Mouse (Mus musculus) MEL (cell line): ENCODE results near the gene Mdfi. TPM values are rescaled to one million over a fixed set of nuclear protein-coding genes. Genes with fewer than 3 reads are reported as not detected.

Experiments
- DNase-seq: peaks from one replicate; pipeline ENCODE4 v3.0.0; 2011; ENCODE audit warnings: low read depth, low spot score
- H3K27ac ChIP-seq: 2 replicates; pipeline ENCODE4 v1.5.1; 2012; ENCODE audit warnings: low read depth, mild to moderate bottlenecking, control low read depth, low read length, moderate library complexity; ENCODE audit not compliant: control insufficient read depth
- H3K27me3 ChIP-seq, 2 experiments: fragments of 150-350 bp in 1 of 2; sonication (generic) in 1 of 2; 2 replicates each; pipeline ENCODE4 v1.6.1; 2012; ENCODE audit warnings: low read length in 2 of 2, mild to moderate bottlenecking in 2 of 2, improper control_type of control experiment in 1 of 2, moderate library complexity in 1 of 2; ENCODE audit not compliant: insufficient read depth in 2 of 2, control insufficient read depth in 1 of 2
- H3K36me3 ChIP-seq, 2 experiments: 2 replicates each; pipeline ENCODE4 v1.6.1; 2012 to 2014; ENCODE audit warnings: low read length in 2 of 2, improper control_type of control experiment in 1 of 2, inconsistent platforms in 1 of 2, mild to moderate bottlenecking in 1 of 2; ENCODE audit not compliant: insufficient read depth in 2 of 2, control insufficient read depth in 1 of 2
- H3K4me1 ChIP-seq, 2 experiments: fragments of 150-350 bp in 1 of 2; sonication (generic) in 1 of 2; 2 replicates each; pipeline ENCODE4 v1.6.1; 2012; ENCODE audit warnings: low read length in 2 of 2, improper control_type of control experiment in 1 of 2, mild to moderate bottlenecking in 1 of 2; ENCODE audit not compliant: insufficient read depth in 2 of 2, control insufficient read depth in 1 of 2
- H3K4me3 ChIP-seq, 2 experiments: fragments of 150-350 bp in 1 of 2; sonication (generic) in 1 of 2; 2 replicates each; pipeline ENCODE4 v1.5.1; 2012; ENCODE audit warnings: low read depth in 2 of 2, low read length in 2 of 2, mild to moderate bottlenecking in 2 of 2, moderate library complexity in 2 of 2, control low read depth in 1 of 2, improper control_type of control experiment in 1 of 2; ENCODE audit not compliant: control insufficient read depth in 1 of 2, insufficient read depth in 1 of 2
- H3K79me2 ChIP-seq: 2 replicates; pipeline ENCODE4 v1.6.1; 2012; ENCODE audit warnings: mild to moderate bottlenecking, low read length, moderate library complexity; ENCODE audit not compliant: control insufficient read depth, poor library complexity, insufficient read depth
- H3K9ac ChIP-seq: 2 replicates; pipeline ENCODE4 v1.6.1; 2012; ENCODE audit warnings: low read depth, mild to moderate bottlenecking, control low read depth, low read length, moderate library complexity; ENCODE audit not compliant: control insufficient read depth, poor library complexity, severe bottlenecking
- H3K9me3 ChIP-seq: fragments of 150-350 bp; sonication (generic); replicated peaks from 2 replicates; pipeline ENCODE4 v1.6.1; 2012; ENCODE audit warnings: mild to moderate bottlenecking, low read length, improper control_type of control experiment, moderate library complexity; ENCODE audit not compliant: insufficient read depth
- CHD1 ChIP-seq: IDR thresholded peaks from 2 replicates; pipeline ENCODE4 v1.6.1; 2012; ENCODE audit warnings: low read depth, mild to moderate bottlenecking, inconsistent platforms, low read length, improper control_type of control experiment
- POLR2A ChIP-seq, 2 experiments: IDR thresholded peaks; 2 replicates each; pipeline ENCODE4 v1.6.1; 2011 to 2012; ENCODE audit warnings: low read length in 2 of 2, mild to moderate bottlenecking in 2 of 2, control low read depth in 1 of 2, improper control_type of control experiment in 1 of 2, low read depth in 1 of 2, moderate library complexity in 1 of 2; ENCODE audit not compliant: control insufficient read depth in 1 of 2, insufficient read depth in 1 of 2, poor library complexity in 1 of 2
- ZMIZ1 ChIP-seq: IDR thresholded peaks from 2 replicates; pipeline ENCODE4 v1.6.1; 2012; ENCODE audit warnings: low read depth, mild to moderate bottlenecking, inconsistent platforms, low read length, improper control_type of control experiment, moderate library complexity
- polyA plus RNA-seq, 2 experiments: library from polyadenylated mRNA; stranded (reverse) in 1 of 2; unstranded in 1 of 2; fragments of >175 nt in 1 of 2; fragments of >200 nt in 1 of 2; gene quantifications; 2 replicates each; pipeline versions ENCODE4 v1.2.1 to v1.2.4; 2012; ENCODE audit warnings: low replicate concordance in 2 of 2, low read depth in 1 of 2; ENCODE audit not compliant: insufficient read length in 2 of 2, insufficient read depth in 1 of 2, missing spikeins in 1 of 2
- total RNA-seq: library from RNA; depleted of rRNA; stranded (reverse); fragments of 300-350 nt; gene quantifications from 2 replicates; pipeline ENCODE4 v1.2.3, GENCODE M21; 2012; rRNA removed

Mdfi gene
- total and polyA plus RNA-seq, 3 experiments: not detected

DNA sequence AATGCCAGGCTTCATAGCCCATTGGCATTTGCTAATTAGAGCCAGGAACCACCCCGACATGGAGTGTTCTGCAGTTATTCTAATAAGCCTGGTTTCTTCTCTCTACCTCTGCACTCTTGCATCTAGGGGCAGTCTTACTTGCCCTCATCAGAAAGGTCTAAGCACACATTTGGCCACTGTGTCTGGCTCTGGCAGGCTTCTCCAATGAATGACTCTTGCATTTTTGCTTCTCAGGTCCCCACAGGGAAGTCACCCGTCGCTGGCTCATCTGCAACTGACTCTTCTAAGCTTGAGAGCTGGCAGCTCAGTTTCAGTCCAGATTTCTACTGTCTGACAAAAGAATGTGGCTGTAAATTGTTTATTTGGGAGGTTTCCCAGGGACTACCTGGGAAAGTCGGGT, 68.5 kb downstream of the Mdfi start:
- Histone ChIP-seq H3K9me3 (no peaks in the 10 kb centered on the region), H3K4me3 (no peak overlapping the region), H3K27me3 (no peaks in the 10 kb centered on the region), H3K9ac (no peak overlapping the region), H3K36me3 (peaks cover 0 to 16% of the 10 kb centered on the region in 2 experiments; a peak in 2 of 4 replicates), H3K27ac (peak overlapping the region; percentile 51; the same call in 1 of the 2 replicates), H3K79me2 (no peaks in the 10 kb centered on the region), H3K4me1 (peaks cover 18 to 25% of the 10 kb centered on the region in 2 experiments)
- TF ChIP-seq CHD1 (0 out of 2 replicates have a peak, but pooled peaks have one; percentile 8), ZMIZ1 (no peak), POLR2A (IDR thresholded peaks at IDR 0.05; ENCODE audit: control insufficient read depth in 1 of 2, insufficient read depth in 1 of 2, low read depth in 1 of 2, low read length in 2 of 2, poor library complexity in 1 of 2) (no peak)
- TF ChIP-seq, all 39 proteins: peak for 1
- DNase-seq: peak; percentile 20

Other genes starting within 250 kb of the Mdfi start
- 60.2 and 69.3 TPM in 2 replicates for gene Bysl, start 223.2 kb downstream of the Mdfi start, total RNA-seq
- gene Bysl, start 223.2 kb downstream of the Mdfi start, polyA plus RNA-seq: 10 to 100 TPM in 1 of 2 experiments, not detected in 1; 85.4 TPM
- 45.9 and 62.6 TPM in 2 replicates for gene Med20, start 223.1 kb downstream of the Mdfi start, total RNA-seq
- gene Med20, start 223.1 kb downstream of the Mdfi start, polyA plus RNA-seq: 10 to 100 TPM in 1 of 2 experiments, not detected in 1; 45.7 TPM
- 1.1 and 2.9 TPM in 2 replicates for gene Gm20517, start 223.1 kb downstream of the Mdfi start, total RNA-seq
- gene Gm20517, start 223.1 kb downstream of the Mdfi start, polyA plus RNA-seq: 1 to 10 TPM in 1 of 2 experiments, not detected in 1; 1.9 TPM
- 5.2 and 5.5 TPM in 2 replicates for gene Usp49, start 204.0 kb downstream of the Mdfi start, total RNA-seq
- gene Usp49, start 204.0 kb downstream of the Mdfi start, polyA plus RNA-seq: 10 to 100 TPM in 1 of 2 experiments, not detected in 1; 16.1 TPM
- gene Tomm6, start 146.3 kb downstream of the Mdfi start, total RNA-seq: 66.5 and 67.6 TPM in 2 replicates
- 100 to 1,000 TPM in 1 of 2 experiments, not detected in 1; 577 TPM for gene Tomm6, start 146.3 kb downstream of the Mdfi start, polyA plus RNA-seq
- gene Frs3, start 145.7 kb downstream of the Mdfi start, total RNA-seq: 1.5 and 2.7 TPM in 2 replicates
- 1 to 10 TPM in 1 of 2 experiments, not detected in 1; 4.4 TPM for gene Frs3, start 145.7 kb downstream of the Mdfi start, polyA plus RNA-seq
- gene Gm21981, start 140.2 kb downstream of the Mdfi start, total RNA-seq: 0.56 and 0.81 TPM in 2 replicates
- under 1 TPM in 1 of 2 experiments, not detected in 1; 0.71 TPM for gene Gm21981, start 140.2 kb downstream of the Mdfi start, polyA plus RNA-seq
- gene Prickle4, start 140.0 kb downstream of the Mdfi start, total RNA-seq: 0.23 TPM in 1 of 2 replicates, not detected in the other
- 1 to 10 TPM in 1 of 2 experiments, not detected in 1; 4.3 TPM for gene Prickle4, start 140.0 kb downstream of the Mdfi start, polyA plus RNA-seq
- not detected in 2 replicates for gene Pgc, start 107.8 kb downstream of the Mdfi start, total RNA-seq
- gene Pgc, start 107.8 kb downstream of the Mdfi start, polyA plus RNA-seq: not detected
- 14.7 and 16.4 TPM in 2 replicates for gene Tfeb, start 97.7 kb downstream of the Mdfi start, total RNA-seq
- 10 to 100 TPM in 1 of 2 experiments, not detected in 1; 22.8 TPM for gene Tfeb, start 97.7 kb downstream of the Mdfi start, polyA plus RNA-seq
- 6.6 and 7.1 TPM in 2 replicates for gene Foxp4, start 90.0 kb upstream of the Mdfi start, total RNA-seq
- 10 to 100 TPM in 1 of 2 experiments, not detected in 1; 50.5 TPM for gene Foxp4, start 90.0 kb upstream of the Mdfi start, polyA plus RNA-seq
- gene 1700122O11Rik, start 203.6 kb upstream of the Mdfi start, total RNA-seq: not detected in 2 replicates
- gene 1700122O11Rik, start 203.6 kb upstream of the Mdfi start, polyA plus RNA-seq: not detected